In the genomic region with DNA sequence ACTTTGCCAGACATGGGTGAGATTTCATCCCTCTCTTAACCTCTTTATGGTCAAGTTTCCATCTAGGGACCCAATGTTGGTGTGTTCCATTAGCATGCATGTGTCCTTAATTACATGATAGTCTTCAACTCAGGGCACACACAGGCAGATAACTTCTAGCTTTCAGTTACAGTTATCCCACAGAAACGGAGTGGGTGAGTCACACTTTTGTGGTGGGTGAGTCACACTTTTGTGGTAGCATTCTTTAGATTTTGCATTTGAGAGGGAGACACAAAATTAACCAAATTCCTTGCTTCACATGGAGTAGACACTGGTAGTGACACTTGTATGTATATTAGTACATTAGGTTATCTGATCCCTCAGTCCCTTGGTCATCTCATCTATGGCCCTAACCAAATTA, we compare ENCODE assay signal across 26 mouse cellular contexts. TPM values are rescaled to one million over a fixed set of nuclear protein-coding genes. Genes with fewer than 3 reads are reported as not detected.
DNase-seq lines count a peak whose midpoint lies in the region; ATAC-seq lines count a peak whose summit lies in the region.
"Had no signal": no experiment of that assay in that cellular context is flagged by ENCODE, and none has a peak within 500 bp of the region (broad histone marks: within the 10 kb centered on the region; RNA-seq: fewer than 3 reads in every experiment).

No protein-coding gene starts in this region.

- no peaks in the 10 kb centered on the region for H3K9me3 ChIP-seq in kidney, embryonic 16.5 days (ENCODE audit: low read length)
- no peaks in the 10 kb centered on the region for H3K9me3 ChIP-seq in hindbrain, embryonic 16.5 days (ENCODE audit: control insufficient read depth, low read length)
- H3K9me3 ChIP-seq: limb, embryonic 10.5 days; neural tube, embryonic 15.5 days had no signal

- ATAC-seq in frontal cortex, adult (ENCODE audit: low TSS enrichment), result peak; percentile 98
- ATAC-seq in granulocyte monocyte progenitor cell, adult 5-6 weeks (replicated peaks; ENCODE audit: poor library complexity, severe bottlenecking), result peak; percentile 55
- no peak for ATAC-seq in erythroblast, adult 5-6 weeks (replicated peaks; ENCODE audit: low FRiP score, poor library complexity, severe bottlenecking)
- no peak for ATAC-seq in kidney, embryonic 16.5 days (ENCODE audit: low FRiP score, low TSS enrichment)
- ATAC-seq in hindbrain, embryonic 16.5 days, result no peak
- ATAC-seq: forebrain, embryonic 16.5 days; midbrain, embryonic 13.5 days had no signal

- no peak overlapping the region for H3K27ac ChIP-seq in kidney, embryonic 16.5 days (ENCODE audit: low read length)
- no peak overlapping the region for H3K27ac ChIP-seq in hindbrain, embryonic 16.5 days (ENCODE audit: low read depth, low read length)
- H3K27ac ChIP-seq: hindbrain, embryonic 14.5 days; limb, embryonic 10.5 days; midbrain, embryonic 13.5 days; neural tube, embryonic 15.5 days had no signal

- no peak overlapping the region for H3K4me2 ChIP-seq in kidney, embryonic 16.5 days (replicated peaks; ENCODE audit: low read depth, low read length)
- no peak overlapping the region for H3K4me2 ChIP-seq in hindbrain, embryonic 16.5 days (ENCODE audit: low read length)
- H3K4me2 ChIP-seq: heart, embryonic 12.5 days; hindbrain, embryonic 14.5 days; liver, embryonic 11.5 days; midbrain, embryonic 13.5 days; neural tube, embryonic 15.5 days had no signal

- H3K4me3 ChIP-seq in kidney, embryonic 16.5 days (ENCODE audit: low read length), result no peak overlapping the region
- no peak overlapping the region for H3K4me3 ChIP-seq in hindbrain, embryonic 16.5 days (ENCODE audit: low read length)
- H3K4me3 ChIP-seq: erythroblast, embryonic 14.5 days; heart, embryonic 12.5 days; limb, embryonic 10.5 days; midbrain, embryonic 13.5 days; neural tube, embryonic 15.5 days had no signal

- WGBS in kidney, embryonic 16.5 days, result 64% methylated on average over 1 of the region's 1 CpGs
- 69% methylated on average over 1 of the region's 1 CpGs for WGBS in hindbrain, embryonic 16.5 days

- H3K9ac ChIP-seq in kidney, embryonic 16.5 days (replicated peaks; ENCODE audit: low read length), result no peak overlapping the region
- H3K9ac ChIP-seq in hindbrain, embryonic 16.5 days (ENCODE audit: low read depth, low read length), result no peak overlapping the region
- H3K9ac ChIP-seq: heart, embryonic 12.5 days; hindbrain, embryonic 14.5 days; midbrain, embryonic 13.5 days; neural tube, embryonic 15.5 days had no signal

- no peaks in the 10 kb centered on the region for H3K4me1 ChIP-seq in kidney, embryonic 16.5 days (ENCODE audit: insufficient read depth, low read length)
- no peaks in the 10 kb centered on the region for H3K4me1 ChIP-seq in hindbrain, embryonic 16.5 days (ENCODE audit: control insufficient read depth, insufficient read depth, low read depth, low read length)
- H3K4me1 ChIP-seq: heart, embryonic 12.5 days; limb, embryonic 10.5 days; midbrain, embryonic 13.5 days; neural tube, embryonic 15.5 days had no signal

- DNase-seq in frontal cortex, postnatal 14 days (ENCODE audit: low spot score in 2 of 2), result no peak
- DNase-seq in 3134 (ENCODE audit: extremely low read depth, insufficient read length, low spot score), result peak; percentile 55
- DNase-seq in MEL-GATA-1-ER (ENCODE audit: extremely low read depth, low read depth), result peak; percentile 25
- DNase-seq: cerebellum, postnatal 25 days; gastrocnemius, postnatal 25 days; kidney, adult 11 months; kidney, postnatal 25 days; lung, adult 2 months; lung, postnatal 4 days; spleen, adult 18-20 months had no signal

- H3K36me3 ChIP-seq in kidney, embryonic 16.5 days (ENCODE audit: insufficient read depth, low read length), result no peaks in the 10 kb centered on the region
- H3K36me3 ChIP-seq in hindbrain, embryonic 16.5 days (ENCODE audit: control insufficient read depth, insufficient read depth, low read length), result no peaks in the 10 kb centered on the region
- H3K36me3 ChIP-seq: heart, embryonic 12.5 days; limb, embryonic 10.5 days; midbrain, embryonic 13.5 days; neural tube, embryonic 15.5 days had no signal

- H3K27me3 ChIP-seq in kidney, embryonic 16.5 days (ENCODE audit: insufficient read depth, low read length), result no peaks in the 10 kb centered on the region
- no peaks in the 10 kb centered on the region for H3K27me3 ChIP-seq in hindbrain, embryonic 16.5 days (replicated peaks; ENCODE audit: control insufficient read depth, insufficient read depth, low read length)
- H3K27me3 ChIP-seq: heart, embryonic 12.5 days; midbrain, embryonic 13.5 days; neural tube, embryonic 15.5 days had no signal

RNA-seq across cellular contexts. Expression of gene Ces2b, which starts 44.3 kb away (rescaled TPM):
- not detected in 2 replicates for total RNA-seq in granulocyte monocyte progenitor cell, adult 5-6 weeks (2014; fragmentation: Nextera tagmentation)
- total RNA-seq in granulocyte monocyte progenitor cell, adult 5-6 weeks (2017), result not detected in 2 replicates
- not detected in 2 replicates for total RNA-seq in erythroblast, adult 5-6 weeks (2015; ENCODE audit: low replicate concordance)
- total RNA-seq in erythroblast, adult 5-6 weeks (2017; ENCODE audit: low replicate concordance), result not detected in 2 replicates
- 0.79 and 0.80 TPM in 2 replicates for polyA plus RNA-seq in kidney, embryonic 16.5 days (2015; fragmentation: Nextera tagmentation; extraction: Ambion mirVana)
- 0.24 and 0.67 TPM in 2 replicates for polyA plus RNA-seq in hindbrain, embryonic 16.5 days (2015; fragmentation: Nextera tagmentation; extraction: Ambion mirVana)
- total RNA-seq: ES-E14; gastrocnemius, postnatal 25 days had no signal
- polyA plus RNA-seq: erythroblast, embryonic 14.5 days; heart, embryonic 12.5 days; liver, embryonic 11.5 days had no signal

RNA-seq across cellular contexts. Expression of gene Ces2a, which starts 53.2 kb away (rescaled TPM):
- not detected in 2 replicates for total RNA-seq in granulocyte monocyte progenitor cell, adult 5-6 weeks (2014; fragmentation: Nextera tagmentation)
- not detected in 2 replicates for total RNA-seq in granulocyte monocyte progenitor cell, adult 5-6 weeks (2017)
- not detected in 2 replicates for total RNA-seq in erythroblast, adult 5-6 weeks (2015; ENCODE audit: low replicate concordance)
- total RNA-seq in erythroblast, adult 5-6 weeks (2017; ENCODE audit: low replicate concordance), result not detected in 2 replicates
- 0.09 and 0.32 TPM in 2 replicates for polyA plus RNA-seq in kidney, embryonic 16.5 days (2015; fragmentation: Nextera tagmentation; extraction: Ambion mirVana)
- polyA plus RNA-seq in hindbrain, embryonic 16.5 days (2015; fragmentation: Nextera tagmentation; extraction: Ambion mirVana), result not detected in 2 replicates
- total RNA-seq: ES-E14; gastrocnemius, postnatal 25 days; heart, postnatal 25 days had no signal
- polyA plus RNA-seq: erythroblast, embryonic 14.5 days; forebrain, embryonic 16.5 days; heart, embryonic 12.5 days; hindbrain, embryonic 14.5 days; limb, embryonic 10.5 days; midbrain, embryonic 13.5 days; stomach, embryonic 14.5 days had no signal

RNA-seq across cellular contexts. Expression of gene Ces2c, which starts 59.8 kb away (rescaled TPM):
- not detected in 2 replicates for total RNA-seq in granulocyte monocyte progenitor cell, adult 5-6 weeks (2014; fragmentation: Nextera tagmentation)
- total RNA-seq in granulocyte monocyte progenitor cell, adult 5-6 weeks (2017), result not detected in 2 replicates
- total RNA-seq in erythroblast, adult 5-6 weeks (2015; ENCODE audit: low replicate concordance), result not detected in 2 replicates
- not detected in 2 replicates for total RNA-seq in erythroblast, adult 5-6 weeks (2017; ENCODE audit: low replicate concordance)
- polyA plus RNA-seq in kidney, embryonic 16.5 days (2015; fragmentation: Nextera tagmentation; extraction: Ambion mirVana), result 0.28 TPM in 1 of 2 replicates, not detected in the other
- not detected in 2 replicates for polyA plus RNA-seq in hindbrain, embryonic 16.5 days (2015; fragmentation: Nextera tagmentation; extraction: Ambion mirVana)
- total RNA-seq: ES-E14; heart, postnatal 25 days had no signal
- polyA plus RNA-seq: erythroblast, embryonic 14.5 days; forebrain, embryonic 16.5 days; heart, embryonic 12.5 days; hindbrain, embryonic 14.5 days; limb, embryonic 10.5 days; liver, embryonic 11.5 days; midbrain, embryonic 13.5 days; neural tube, embryonic 15.5 days had no signal

Comparison
In these comparisons a context has a peak if more than half of its experiments do, and no peak if none do; other contexts are left out.
1. ATAC-seq: peak in frontal cortex, adult (single experiment) and granulocyte monocyte progenitor cell, adult 5-6 weeks (single experiment); none in erythroblast, adult 5-6 weeks (single experiment), kidney, embryonic 16.5 days (single experiment) and hindbrain, embryonic 16.5 days (single experiment).
2. DNase-seq: peak in 3134 (single experiment) and MEL-GATA-1-ER (single experiment); none in frontal cortex, postnatal 14 days (0 of 2).